Mouse (Mus musculus) limb, embryonic 12.5 days (tissue): ENCODE measurements around the gene Creb5. TPM values are rescaled to one million over a fixed set of nuclear protein-coding genes. Genes with fewer than 3 reads are reported as not detected.

Experiments
- ATAC-seq: fragments of 200-750 bp; cut with Nextera tagmentation; 2 replicates; pipeline ENCODE4 v1.8.0; 2017; ENCODE audit warnings: low read depth, moderate TSS enrichment; ENCODE audit not compliant: insufficient number of reproducible peaks, insufficient read depth, low FRiP score, low TSS enrichment
- H3K27ac ChIP-seq: fragments of 300-500 bp; sonication (generic); 2 replicates; pipeline ENCODE4 v1.5.1; 2016; ENCODE audit warnings: mild to moderate bottlenecking, moderate library complexity
- H3K27me3 ChIP-seq: fragments of 300-500 bp; sonication (generic); 2 replicates; pipeline ENCODE4 v1.6.1; 2016; ENCODE audit warnings: mild to moderate bottlenecking, moderate library complexity
- H3K36me3 ChIP-seq: fragments of 300-500 bp; sonication (generic); 2 replicates; pipeline ENCODE4 v1.6.1; 2016; ENCODE audit warnings: mild to moderate bottlenecking, moderate library complexity
- H3K4me1 ChIP-seq: fragments of 300-500 bp; sonication (generic); replicated peaks from 2 replicates; pipeline ENCODE4 v1.6.1; 2016
- H3K4me2 ChIP-seq: fragments of 300-500 bp; sonication (generic); 2 replicates; pipeline ENCODE4 v1.6.1; 2016; ENCODE audit warnings: mild to moderate bottlenecking, moderate library complexity
- H3K4me3 ChIP-seq: fragments of 300-500 bp; sonication (generic); replicated peaks from 2 replicates; pipeline ENCODE4 v1.5.1; 2016; ENCODE audit warnings: mild to moderate bottlenecking
- H3K9ac ChIP-seq: fragments of 300-500 bp; sonication (generic); replicated peaks from 2 replicates; pipeline ENCODE4 v1.6.1; 2016; ENCODE audit warnings: mild to moderate bottlenecking, moderate library complexity
- H3K9me3 ChIP-seq: fragments of 300-500 bp; sonication (generic); 2 replicates; pipeline ENCODE4 v1.6.1; 2016; ENCODE audit warnings: mild to moderate bottlenecking, moderate library complexity
- WGBS: fragments of 180-500 bp; shearing (Covaris S2); methylation state at CpG from one replicate; pipeline ENCODE4 v1.1.7; 2016; 5-methylcytosine and 5-hydroxymethylcytosine counted together
- polyA plus RNA-seq: library from polyadenylated mRNA; unstranded; fragments of >200 nt; fragmentation: Nextera tagmentation; extraction: Ambion mirVana; gene quantifications from 2 replicates; pipeline ENCODE4 v1.2.1, GENCODE M21; 2016

Gene Creb5
- polyA plus RNA-seq, 1 experiment from 2014 or later = 84.2 TPM

- Histone ChIP-seq H3K9ac (no peak overlapping the region), H3K27ac (peak overlapping the region; percentile 59; the same call in 1 of the 2 replicates), H3K9me3 (0 out of 2 replicates have a peak, but pooled peaks cover 3% of the 10 kb centered on the region), H3K27me3 (no peaks in the 10 kb centered on the region), H3K36me3 (no peaks in the 10 kb centered on the region), H3K4me2 (no peak overlapping the region), H3K4me3 (no peak overlapping the region), H3K4me1 (peaks cover 26% of the 10 kb centered on the region)
- WGBS = 64% methylated on average over 5 of the region's 5 CpGs
- no peak for ATAC-seq
Measured at GRCm38 (mm10) chr6:53493864-53494263, 206.8 kb downstream of the Creb5 start.

- Histone ChIP-seq H3K27ac (0 out of 2 replicates have a peak overlapping the region, but pooled peaks have one; percentile 74), H3K36me3 (no peaks in the 10 kb centered on the region; the same call in 1 of the 2 replicates), H3K27me3 (no peaks in the 10 kb centered on the region), H3K4me3 (no peak overlapping the region), H3K9me3 (0 out of 2 replicates have a peak, but pooled peaks cover 3% of the 10 kb centered on the region), H3K4me1 (peaks cover 32% of the 10 kb centered on the region), H3K9ac (no peak overlapping the region), H3K4me2 (no peak overlapping the region)
- ATAC-seq = no peak
- 91% methylated on average over 5 of the region's 5 CpGs for WGBS
Measured at GRCm38 (mm10) chr6:53495667-53496066, 208.6 kb downstream of the Creb5 start.

GRCm38 (mm10) chr6:53496325-53496753 lies 209.3 kb downstream of the Creb5 start:
- H3K9me3 ChIP-seq = no peaks in the 10 kb centered on the region
- no peak overlapping the region for H3K4me2 ChIP-seq
- H3K4me1 ChIP-seq = peaks cover 32% of the 10 kb centered on the region
- no peak overlapping the region for H3K4me3 ChIP-seq
- no peak overlapping the region for H3K9ac ChIP-seq
- H3K27me3 ChIP-seq = no peaks in the 10 kb centered on the region
- H3K27ac ChIP-seq = peak overlapping the region; percentile 74
- WGBS = 64% methylated on average over 4 of the region's 4 CpGs
- H3K36me3 ChIP-seq = no peaks in the 10 kb centered on the region; the same call in 1 of the 2 replicates
- no peak for ATAC-seq

GRCm38 (mm10) chr6:53497904-53498536 lies 210.9 kb downstream of the Creb5 start:
- Histone ChIP-seq H3K9ac (no peak overlapping the region), H3K4me2 (no peak overlapping the region), H3K4me1 (peaks cover 32% of the 10 kb centered on the region), H3K36me3 (no peaks in the 10 kb centered on the region; the same call in 1 of the 2 replicates), H3K27ac (0 out of 2 replicates have a peak overlapping the region, but pooled peaks have one; percentile 24), H3K9me3 (no peaks in the 10 kb centered on the region; the same call in 1 of the 2 replicates), H3K27me3 (no peaks in the 10 kb centered on the region), H3K4me3 (no peak overlapping the region)
- no peak for ATAC-seq
- 82% methylated on average over 10 of the region's 10 CpGs for WGBS

- H3K4me1 ChIP-seq = peaks cover 25% of the 10 kb centered on the region
- H3K9ac ChIP-seq = no peak overlapping the region
- H3K27me3 ChIP-seq = no peaks in the 10 kb centered on the region
- no peak for ATAC-seq
- H3K27ac ChIP-seq = no peak overlapping the region
- H3K9me3 ChIP-seq = no peaks in the 10 kb centered on the region; the same call in 1 of the 2 replicates
- H3K4me3 ChIP-seq = no peak overlapping the region
- no peaks in the 10 kb centered on the region; the same call in 1 of the 2 replicates for H3K36me3 ChIP-seq
- no peak overlapping the region for H3K4me2 ChIP-seq
- 87% methylated on average over 8 of the region's 8 CpGs for WGBS
Measured at GRCm38 (mm10) chr6:53499621-53500295, 212.7 kb downstream of the Creb5 start.

GRCm38 (mm10) chr6:53501236-53501635 lies 214.2 kb downstream of the Creb5 start:
- no peak for ATAC-seq
- H3K27ac ChIP-seq = no peak overlapping the region; the same call in 1 of the 2 replicates
- no peaks in the 10 kb centered on the region; the same call in 1 of the 2 replicates for H3K9me3 ChIP-seq
- H3K4me3 ChIP-seq = no peak overlapping the region
- H3K36me3 ChIP-seq = no peaks in the 10 kb centered on the region; the same call in 1 of the 2 replicates
- WGBS = 77% methylated on average over 1 of the region's 1 CpGs
- H3K9ac ChIP-seq = no peak overlapping the region
- no peaks in the 10 kb centered on the region for H3K27me3 ChIP-seq
- H3K4me1 ChIP-seq = peaks cover 18% of the 10 kb centered on the region
- H3K4me2 ChIP-seq = no peak overlapping the region

GRCm38 (mm10) chr6:53506947-53507564 lies 220.0 kb downstream of the Creb5 start:
- no peaks in the 10 kb centered on the region for H3K27me3 ChIP-seq
- WGBS = 84% methylated on average over 3 of the region's 3 CpGs
- H3K27ac ChIP-seq = no peak overlapping the region
- no peaks in the 10 kb centered on the region; the same call in 1 of the 2 replicates for H3K9me3 ChIP-seq
- H3K4me3 ChIP-seq = no peak overlapping the region
- no peak for ATAC-seq
- no peaks in the 10 kb centered on the region for H3K36me3 ChIP-seq
- no peak overlapping the region for H3K9ac ChIP-seq
- no peak overlapping the region for H3K4me2 ChIP-seq
- no peaks in the 10 kb centered on the region for H3K4me1 ChIP-seq

- H3K9me3 ChIP-seq = no peaks in the 10 kb centered on the region
- no peak overlapping the region for H3K4me3 ChIP-seq
- H3K4me1 ChIP-seq = no peaks in the 10 kb centered on the region
- WGBS = 87% methylated on average over 3 of the region's 3 CpGs
- H3K9ac ChIP-seq = no peak overlapping the region
- H3K36me3 ChIP-seq = no peaks in the 10 kb centered on the region
- H3K4me2 ChIP-seq = no peak overlapping the region
- H3K27ac ChIP-seq = no peak overlapping the region
- no peaks in the 10 kb centered on the region for H3K27me3 ChIP-seq
- no peak for ATAC-seq
Measured at GRCm38 (mm10) chr6:53508847-53509494, 221.9 kb downstream of the Creb5 start.

- Histone ChIP-seq H3K4me3 (no peak overlapping the region), H3K9me3 (no peaks in the 10 kb centered on the region), H3K4me2 (no peak overlapping the region), H3K4me1 (no peaks in the 10 kb centered on the region), H3K36me3 (no peaks in the 10 kb centered on the region), H3K27ac (no peak overlapping the region), H3K9ac (no peak overlapping the region), H3K27me3 (no peaks in the 10 kb centered on the region)
- ATAC-seq = no peak
- WGBS = 64% methylated on average over 7 of the region's 7 CpGs
Measured at GRCm38 (mm10) chr6:53510005-53510404, 222.9 kb downstream of the Creb5 start.

GRCm38 (mm10) chr6:53512226-53512625 lies 225.2 kb downstream of the Creb5 start:
- ATAC-seq = no peak

GRCm38 (mm10) chr6:53513380-53513779 lies 226.3 kb downstream of the Creb5 start:
- no peak overlapping the region for H3K4me3 ChIP-seq

More at GRCm38 (mm10) chr6:53512226-53512625, 225.2 kb downstream of the Creb5 start:
- no peak overlapping the region for H3K4me2 ChIP-seq
- no peak overlapping the region for H3K27ac ChIP-seq
- 80% methylated on average over 8 of the region's 8 CpGs for WGBS
- H3K4me1 ChIP-seq = 0 out of 2 replicates have a peak, but pooled peaks cover under 1% of the 10 kb centered on the region
- no peaks in the 10 kb centered on the region for H3K9me3 ChIP-seq
- no peak overlapping the region for H3K4me3 ChIP-seq
- no peak overlapping the region for H3K9ac ChIP-seq
- H3K27me3 ChIP-seq = no peaks in the 10 kb centered on the region
- H3K36me3 ChIP-seq = no peaks in the 10 kb centered on the region

More at GRCm38 (mm10) chr6:53513380-53513779, 226.3 kb downstream of the Creb5 start:
- no peak overlapping the region for H3K27ac ChIP-seq
- no peak overlapping the region for H3K4me2 ChIP-seq
- no peaks in the 10 kb centered on the region for H3K36me3 ChIP-seq
- 85% methylated on average over 2 of the region's 2 CpGs for WGBS
- 0 out of 2 replicates have a peak, but pooled peaks cover 6% of the 10 kb centered on the region for H3K4me1 ChIP-seq
- no peak for ATAC-seq
- no peak overlapping the region for H3K9ac ChIP-seq
- no peaks in the 10 kb centered on the region for H3K27me3 ChIP-seq
- no peaks in the 10 kb centered on the region for H3K9me3 ChIP-seq
